Mouse (Mus musculus): ENCODE results near the gene Slc23a4. TPM values are rescaled to one million over a fixed set of nuclear protein-coding genes. Genes with fewer than 3 reads are reported as not detected.

The Slc23a4 gene
- polyA plus RNA-seq, 1 experiment from 2014 or later, result 0.41 TPM

DNA sequence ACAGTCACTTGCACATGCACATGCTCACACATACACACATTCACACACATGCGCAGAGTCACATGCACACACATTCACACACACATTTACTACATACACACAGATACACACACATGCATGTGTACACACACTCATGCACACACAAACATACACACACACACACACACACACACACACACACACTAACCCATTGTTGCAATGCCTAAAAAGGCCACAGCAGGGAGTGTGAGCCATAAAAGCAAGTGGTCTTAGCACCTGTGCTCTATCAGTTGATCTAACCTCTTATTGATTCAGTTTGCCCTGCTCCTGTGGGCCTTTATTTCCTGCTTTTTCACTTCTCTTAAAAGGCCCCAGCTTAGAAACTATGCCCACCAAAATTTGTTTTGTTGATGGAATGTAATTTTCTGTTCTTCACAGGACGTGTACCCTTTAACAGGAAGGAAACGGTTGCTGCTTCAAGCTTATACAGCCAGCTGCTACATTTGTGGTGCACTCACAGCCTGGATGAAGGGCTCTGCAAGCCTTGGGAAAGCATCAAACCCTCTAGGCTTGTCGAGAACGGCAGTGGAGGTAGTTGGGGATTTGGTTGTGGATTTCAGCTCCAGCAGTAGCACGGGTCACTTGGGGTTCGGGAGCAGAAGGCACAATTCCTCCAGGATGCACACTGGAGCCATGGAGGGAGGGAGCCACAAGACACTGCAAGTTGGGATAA is 36.1 kb downstream of the Slc23a4 start:
- Histone ChIP-seq H3K27me3 (ENCODE audit: insufficient read depth, poor library complexity, severe bottlenecking) (peaks cover 17% of the 10 kb centered on the region; the same call in 1 of the 2 replicates), H3K27ac (no peak overlapping the region), H3K9me3 (no peaks in the 10 kb centered on the region), H3K36me3 (no peaks in the 10 kb centered on the region), H3K4me1 (peaks cover 21% of the 10 kb centered on the region), H3K4me3 (no peak overlapping the region)
- no peak for DNase-seq (ENCODE audit: low spot score)
- WGBS, result 69% methylated on average over 7 of the region's 7 CpGs

DNA sequence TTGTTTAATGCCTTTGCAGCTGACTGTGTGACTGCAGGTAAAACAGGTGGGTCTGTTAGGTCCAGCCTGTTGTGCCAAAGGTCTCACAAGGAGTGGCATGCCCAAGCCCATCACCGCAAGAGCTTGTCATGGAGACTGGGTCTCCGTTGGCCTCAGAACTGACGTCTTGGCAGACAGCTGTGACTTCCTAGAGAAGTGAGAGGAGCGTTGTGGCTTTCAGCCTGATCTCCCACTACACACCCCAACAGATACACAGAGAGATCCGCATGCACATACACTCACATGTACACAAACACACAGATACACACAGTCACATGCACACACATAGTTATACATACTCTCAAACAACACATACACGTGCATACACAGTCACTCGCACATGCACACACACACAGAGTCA is 36.7 kb downstream of the Slc23a4 start:
- no peaks in the 10 kb centered on the region for H3K36me3 ChIP-seq
- WGBS, result 82% methylated on average over 7 of the region's 7 CpGs
- no peak for DNase-seq (ENCODE audit: low spot score)
- peaks cover 17% of the 10 kb centered on the region for H3K27me3 ChIP-seq (ENCODE audit: insufficient read depth, poor library complexity, severe bottlenecking)
- H3K27ac ChIP-seq, result no peak overlapping the region
- H3K9me3 ChIP-seq, result no peaks in the 10 kb centered on the region
- peaks cover 21% of the 10 kb centered on the region for H3K4me1 ChIP-seq
- no peak overlapping the region for H3K4me3 ChIP-seq

DNA sequence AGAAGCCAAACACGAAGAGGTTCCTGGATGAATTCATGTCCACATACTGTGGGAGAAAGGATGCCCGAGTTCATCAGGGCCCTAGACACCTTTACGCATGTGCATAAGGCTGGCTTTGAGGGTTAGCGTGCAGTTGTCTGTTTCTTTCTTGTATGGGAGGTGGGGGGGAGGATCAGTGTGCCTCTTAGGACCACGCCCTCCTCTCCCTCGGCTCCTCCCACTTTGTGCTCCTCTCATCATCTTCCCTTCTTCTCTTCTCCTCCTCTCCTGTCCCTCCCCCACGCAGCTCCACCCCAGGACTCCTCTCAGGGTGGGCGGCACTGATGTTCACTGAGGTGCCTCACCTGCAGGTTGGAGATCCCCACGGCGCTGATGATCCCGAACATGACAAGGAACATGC is 39.7 kb downstream of the Slc23a4 start:
- Histone ChIP-seq H3K9me3 (no peaks in the 10 kb centered on the region), H3K4me3 (peak overlapping the region; percentile 34; the same call in 1 of the 2 replicates), H3K36me3 (no peaks in the 10 kb centered on the region), H3K27ac (no peak overlapping the region), H3K4me1 (peaks cover 15% of the 10 kb centered on the region), H3K27me3 (ENCODE audit: insufficient read depth, poor library complexity, severe bottlenecking) (peaks cover 17% of the 10 kb centered on the region; the same call in 1 of the 2 replicates)
- DNase-seq (ENCODE audit: low spot score), result no peak
- WGBS, result 19% methylated on average over 11 of the region's 11 CpGs

DNA sequence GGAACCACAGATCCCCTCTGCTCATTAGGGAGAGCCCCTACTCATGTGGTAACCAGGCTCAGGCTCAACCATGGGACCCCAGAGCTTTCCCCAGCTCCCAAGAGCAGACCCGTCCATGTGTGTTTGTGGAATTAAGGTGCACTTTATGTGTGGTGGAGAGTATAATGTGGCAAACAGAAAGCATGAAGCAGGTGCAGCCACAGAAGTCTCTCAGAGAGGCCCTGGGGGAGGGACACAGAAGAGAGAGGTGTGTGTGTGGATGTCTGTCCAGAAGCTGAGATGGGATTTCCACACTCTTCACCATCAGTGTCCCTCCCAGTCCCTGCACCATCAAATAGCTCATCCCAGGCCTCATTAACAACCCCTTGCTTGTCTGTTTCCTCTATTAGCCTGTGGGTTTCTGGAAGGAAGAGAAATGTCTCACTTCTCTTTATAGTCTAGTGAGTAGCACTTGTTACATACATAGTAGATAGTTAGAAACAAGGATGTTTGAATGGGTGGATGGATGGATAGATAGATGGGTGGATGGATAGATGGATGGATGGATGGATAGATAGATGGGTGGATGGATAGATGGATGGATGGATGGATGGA is 41.6 kb downstream of the Slc23a4 start:
- no peaks in the 10 kb centered on the region for H3K36me3 ChIP-seq
- DNase-seq (ENCODE audit: low spot score), result no peak
- 85% methylated on average over 1 of the region's 1 CpGs for WGBS

DNA sequence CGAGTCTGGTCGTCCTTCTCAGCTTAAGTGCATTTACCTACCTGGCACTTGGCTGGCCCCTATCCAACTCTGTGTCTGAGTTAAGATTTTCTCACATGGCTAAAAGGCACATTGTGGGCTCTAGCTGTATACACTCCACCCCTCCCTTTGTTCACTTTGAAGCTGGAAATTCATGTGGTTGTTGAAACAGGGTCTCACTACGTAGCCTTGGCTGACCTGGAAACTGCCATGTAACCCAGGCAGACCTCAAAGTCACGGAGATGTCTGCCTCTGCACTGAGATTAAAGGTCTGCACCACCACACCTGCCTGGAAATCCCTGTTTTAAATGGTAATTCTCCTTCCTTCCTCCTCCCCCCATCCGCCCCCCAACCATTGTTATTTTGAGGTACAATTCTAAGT is 44.7 kb downstream of the Slc23a4 start:
- no peaks in the 10 kb centered on the region for H3K36me3 ChIP-seq
- H3K9me3 ChIP-seq, result no peaks in the 10 kb centered on the region
- no peak overlapping the region for H3K27ac ChIP-seq
- 72% methylated on average over 5 of the region's 5 CpGs for WGBS
- H3K27me3 ChIP-seq (ENCODE audit: insufficient read depth, poor library complexity, severe bottlenecking), result peaks cover 10% of the 10 kb centered on the region; the same call in 1 of the 2 replicates
- peaks cover 18% of the 10 kb centered on the region for H3K4me1 ChIP-seq
- H3K4me3 ChIP-seq, result no peak overlapping the region
- DNase-seq (ENCODE audit: low spot score), result no peak

More for the DNA sequence above, 41.6 kb downstream of the Slc23a4 start:
- peaks cover 15% of the 10 kb centered on the region for H3K4me1 ChIP-seq
- peaks cover 17% of the 10 kb centered on the region; the same call in 1 of the 2 replicates for H3K27me3 ChIP-seq (ENCODE audit: insufficient read depth, poor library complexity, severe bottlenecking)
- H3K4me3 ChIP-seq, result no peak overlapping the region
- H3K9me3 ChIP-seq, result no peaks in the 10 kb centered on the region
- no peak overlapping the region for H3K27ac ChIP-seq

DNA sequence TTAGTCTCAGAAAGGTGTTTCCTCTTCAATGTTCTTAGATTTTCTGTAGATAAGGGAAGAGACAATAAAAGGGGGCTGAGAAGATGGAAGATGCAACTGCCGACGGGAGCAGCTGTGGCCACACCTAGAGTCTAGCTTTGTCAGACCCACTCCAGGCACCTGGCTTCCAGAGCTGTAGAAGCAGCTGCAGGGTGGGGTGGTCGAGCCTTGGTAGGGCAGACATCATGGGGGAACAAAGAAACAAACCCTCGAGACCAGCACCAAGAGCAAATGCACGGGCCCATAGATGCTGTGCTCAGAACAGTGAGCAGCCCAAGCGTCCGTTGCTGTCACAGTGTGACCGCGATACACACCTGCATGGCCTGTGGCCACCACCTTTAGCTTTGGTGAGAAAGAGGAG is 45.8 kb downstream of the Slc23a4 start:
- WGBS, result 83% methylated on average over 9 of the region's 9 CpGs
- no peaks in the 10 kb centered on the region for H3K36me3 ChIP-seq
- no peak overlapping the region for H3K27ac ChIP-seq
- H3K27me3 ChIP-seq (ENCODE audit: insufficient read depth, poor library complexity, severe bottlenecking), result peaks cover 3% of the 10 kb centered on the region; the same call in 1 of the 2 replicates
- DNase-seq (ENCODE audit: low spot score), result no peak
- H3K9me3 ChIP-seq, result no peaks in the 10 kb centered on the region
- H3K4me1 ChIP-seq, result peaks cover 14% of the 10 kb centered on the region
- no peak overlapping the region for H3K4me3 ChIP-seq

DNA sequence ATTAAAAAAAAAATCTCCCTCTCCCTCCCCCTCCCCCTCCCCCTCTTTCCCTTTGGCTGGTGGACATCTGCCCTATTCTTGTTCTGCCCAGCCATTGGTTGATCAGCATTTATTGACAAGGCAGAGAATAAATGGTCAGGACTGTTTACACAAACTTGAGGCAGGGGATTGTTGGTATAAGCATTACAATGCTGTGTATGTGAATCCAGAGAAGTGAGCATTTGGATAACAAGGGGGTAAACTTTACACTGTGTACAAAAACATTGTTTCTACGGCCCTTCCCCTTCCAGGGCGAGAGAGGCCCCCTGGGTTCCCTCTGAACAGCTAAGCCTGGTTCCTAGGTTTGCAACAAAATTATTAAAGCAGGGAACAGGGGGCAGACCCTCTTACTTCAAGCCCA is 46.7 kb downstream of the Slc23a4 start:
- Histone ChIP-seq H3K27ac (no peak overlapping the region), H3K36me3 (no peaks in the 10 kb centered on the region), H3K27me3 (ENCODE audit: insufficient read depth, poor library complexity, severe bottlenecking) (peaks cover 3% of the 10 kb centered on the region; the same call in 1 of the 2 replicates), H3K9me3 (no peaks in the 10 kb centered on the region), H3K4me3 (no peak overlapping the region), H3K4me1 (peaks cover 14% of the 10 kb centered on the region)
- DNase-seq (ENCODE audit: low spot score), result no peak
- 80% methylated on average over 2 of the region's 2 CpGs for WGBS

DNA sequence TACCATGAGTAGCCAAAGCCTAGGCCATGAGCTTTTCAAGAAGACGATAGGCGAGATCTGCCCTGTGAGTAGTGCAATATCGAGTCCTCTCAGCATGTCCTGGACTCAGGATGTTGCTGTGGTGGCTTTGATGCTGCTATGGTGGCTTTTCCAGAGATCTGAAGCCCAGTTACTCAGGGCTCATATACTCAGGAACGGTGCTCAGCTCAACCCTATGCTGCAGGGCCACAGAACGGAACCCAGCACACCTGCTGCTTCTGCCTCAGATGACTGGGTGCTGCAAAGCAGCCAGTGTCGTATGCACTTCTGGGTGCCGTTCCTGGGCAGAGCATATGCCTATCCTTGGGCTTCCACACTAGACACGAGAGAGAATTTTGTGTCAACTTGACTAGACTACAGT is 48.8 kb downstream of the Slc23a4 start:
- H3K4me3 ChIP-seq, result no peak overlapping the region
- WGBS, result 83% methylated on average over 8 of the region's 8 CpGs
- H3K27me3 ChIP-seq (ENCODE audit: insufficient read depth, poor library complexity, severe bottlenecking), result no peaks in the 10 kb centered on the region
- H3K9me3 ChIP-seq, result no peaks in the 10 kb centered on the region
- no peak for DNase-seq (ENCODE audit: low spot score)
- peaks cover 11% of the 10 kb centered on the region; the same call in 1 of the 2 replicates for H3K4me1 ChIP-seq
- no peaks in the 10 kb centered on the region for H3K36me3 ChIP-seq
- H3K27ac ChIP-seq, result no peak overlapping the region

DNA sequence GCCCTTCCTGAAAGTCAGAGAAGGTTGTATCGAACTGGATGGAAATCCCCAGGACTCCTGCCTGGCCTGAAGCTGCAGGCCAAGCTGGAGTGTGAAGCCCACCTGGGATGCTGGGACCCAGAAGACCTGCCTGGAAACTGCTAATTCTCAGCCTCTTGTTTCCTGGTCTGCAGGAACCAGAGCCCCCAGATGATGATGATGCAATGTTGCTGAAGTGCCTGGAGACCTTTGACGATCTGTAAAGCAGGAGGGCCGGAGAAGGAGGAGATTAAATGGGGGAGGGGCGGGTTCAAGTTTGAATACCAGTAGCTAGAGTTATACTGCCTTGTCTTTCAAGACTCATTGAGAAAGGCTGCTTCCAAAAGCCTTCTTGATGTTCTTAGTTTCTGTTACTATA is 49.3 kb downstream of the Slc23a4 start:
- H3K27ac ChIP-seq, result no peak overlapping the region
- WGBS, result 24% methylated on average over 4 of the region's 4 CpGs
- peaks cover 4% of the 10 kb centered on the region; the same call in 1 of the 2 replicates for H3K27me3 ChIP-seq (ENCODE audit: insufficient read depth, poor library complexity, severe bottlenecking)
- H3K4me3 ChIP-seq, result no peak overlapping the region
- H3K9me3 ChIP-seq, result no peaks in the 10 kb centered on the region
- peaks cover 6% of the 10 kb centered on the region; the same call in 1 of the 2 replicates for H3K4me1 ChIP-seq
- DNase-seq (ENCODE audit: low spot score), result no peak
- no peaks in the 10 kb centered on the region for H3K36me3 ChIP-seq

DNA sequence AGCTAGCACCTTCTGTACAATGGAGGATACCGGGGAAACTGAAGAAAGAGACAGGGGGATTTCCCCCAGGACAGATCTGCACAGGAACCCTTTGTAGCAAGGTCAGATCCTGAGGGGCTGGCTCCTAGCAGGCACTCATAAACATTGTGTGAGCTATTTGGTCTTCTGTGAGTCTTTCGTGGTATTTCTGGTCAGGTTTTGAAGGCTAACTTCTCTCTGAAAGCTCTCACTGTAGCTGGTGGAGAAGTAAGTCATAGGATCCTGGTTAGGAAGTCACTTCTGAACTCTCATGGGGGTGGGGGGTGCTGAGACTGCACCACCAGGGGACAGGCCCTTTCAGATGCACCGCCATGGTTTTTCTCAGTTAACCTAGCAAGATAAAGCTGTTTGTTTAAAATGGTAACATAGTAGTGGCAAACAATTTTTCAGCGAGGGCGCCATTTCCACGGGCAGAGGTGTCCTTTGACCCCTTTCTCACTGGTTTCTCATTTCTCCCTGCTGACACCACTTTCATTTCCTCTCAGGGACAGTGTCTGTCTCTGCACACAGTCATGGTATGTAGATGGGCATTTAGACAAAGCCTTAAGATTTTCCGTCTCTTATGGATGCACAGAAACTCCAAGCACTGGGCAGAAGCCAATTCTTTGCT is 49.8 kb downstream of the Slc23a4 start:
- H3K4me1 ChIP-seq, result peaks cover 6% of the 10 kb centered on the region; the same call in 1 of the 2 replicates
- peaks cover 4% of the 10 kb centered on the region; the same call in 1 of the 2 replicates for H3K27me3 ChIP-seq (ENCODE audit: insufficient read depth, poor library complexity, severe bottlenecking)
- 64% methylated on average over 7 of the region's 7 CpGs for WGBS
- H3K9me3 ChIP-seq, result no peaks in the 10 kb centered on the region
- no peak overlapping the region for H3K27ac ChIP-seq
- no peaks in the 10 kb centered on the region for H3K36me3 ChIP-seq
- H3K4me3 ChIP-seq, result no peak overlapping the region
- DNase-seq (ENCODE audit: low spot score), result no peak

DNA sequence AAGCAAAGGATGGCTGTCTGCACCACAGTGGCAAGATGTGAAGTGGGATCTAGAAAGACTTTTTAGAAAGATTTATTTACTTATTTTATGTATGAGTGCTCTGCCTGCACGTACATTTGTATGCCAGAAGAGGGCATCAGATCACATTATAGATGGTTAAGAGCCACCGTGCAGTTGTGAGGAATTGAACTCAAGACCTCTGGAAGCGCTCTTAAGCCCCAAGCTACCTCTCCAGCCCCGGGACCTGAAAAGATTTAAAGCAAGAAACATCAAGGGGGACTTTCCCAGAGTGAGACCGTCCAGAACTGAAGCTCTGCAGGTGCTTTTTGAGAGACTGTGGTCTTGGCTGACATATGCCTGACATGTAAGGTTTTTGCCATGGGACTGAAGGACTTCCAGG is 51.5 kb downstream of the Slc23a4 start:
- 66% methylated on average over 5 of the region's 5 CpGs for WGBS
- H3K4me1 ChIP-seq, result peaks cover 6% of the 10 kb centered on the region; the same call in 1 of the 2 replicates
- peaks cover 4% of the 10 kb centered on the region; the same call in 1 of the 2 replicates for H3K27me3 ChIP-seq (ENCODE audit: insufficient read depth, poor library complexity, severe bottlenecking)
- H3K9me3 ChIP-seq, result no peaks in the 10 kb centered on the region
- no peak for DNase-seq (ENCODE audit: low spot score)
- H3K27ac ChIP-seq, result no peak overlapping the region
- no peaks in the 10 kb centered on the region for H3K36me3 ChIP-seq
- H3K4me3 ChIP-seq, result no peak overlapping the region

DNA sequence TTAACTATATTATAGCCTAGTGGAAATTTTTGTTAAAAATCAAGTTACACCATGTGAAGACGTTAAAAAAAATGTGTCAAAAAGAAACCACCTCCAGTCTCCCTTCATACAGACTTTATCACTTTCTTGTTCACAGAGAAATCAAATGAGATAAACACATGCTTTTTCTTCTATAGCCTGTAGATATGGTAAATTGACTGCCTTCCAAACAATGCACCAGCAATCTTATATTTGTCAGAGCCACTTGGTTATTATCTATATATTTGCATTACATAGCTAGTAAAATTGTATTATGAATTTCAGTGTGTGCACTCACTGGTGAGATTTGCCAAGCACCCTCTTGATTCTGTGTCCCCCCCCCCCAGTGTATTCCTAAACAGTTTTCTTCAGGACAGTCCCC is 55.6 kb downstream of the Slc23a4 start:
- Histone ChIP-seq H3K27me3 (ENCODE audit: insufficient read depth, poor library complexity, severe bottlenecking) (peaks cover 4% of the 10 kb centered on the region; the same call in 1 of the 2 replicates), H3K36me3 (no peaks in the 10 kb centered on the region), H3K9me3 (no peaks in the 10 kb centered on the region), H3K4me3 (no peak overlapping the region), H3K4me1 (no peaks in the 10 kb centered on the region), H3K27ac (no peak overlapping the region)
- 66% methylated on average over 1 of the region's 1 CpGs for WGBS
- DNase-seq (ENCODE audit: low spot score), result no peak

DNA sequence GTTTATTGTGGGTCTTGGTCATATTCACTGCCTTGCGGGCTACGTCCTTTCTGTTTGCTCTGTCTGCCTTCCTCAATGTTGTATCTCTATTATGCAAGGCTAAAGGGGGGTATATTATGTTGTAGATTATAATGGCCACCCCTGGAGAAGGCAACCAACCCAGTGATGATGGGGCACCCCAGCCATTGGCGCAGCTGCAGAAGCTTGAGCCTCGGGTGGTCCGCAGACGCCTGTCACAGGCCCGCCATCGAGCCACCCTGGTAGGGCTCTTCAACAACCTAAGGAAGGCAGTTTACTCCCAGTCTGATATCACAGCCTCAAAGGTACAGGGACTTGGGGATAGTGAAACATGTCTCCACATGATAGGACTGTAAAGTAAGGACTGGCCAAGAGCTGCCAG is 60.6 kb downstream of the Slc23a4 start:
- Histone ChIP-seq H3K27me3 (ENCODE audit: insufficient read depth, poor library complexity, severe bottlenecking) (no peaks in the 10 kb centered on the region), H3K27ac (no peak overlapping the region), H3K9me3 (no peaks in the 10 kb centered on the region), H3K36me3 (no peaks in the 10 kb centered on the region), H3K4me1 (no peaks in the 10 kb centered on the region), H3K4me3 (no peak overlapping the region)
- WGBS, result 88% methylated on average over 8 of the region's 8 CpGs
- DNase-seq (ENCODE audit: low spot score), result no peak

Data from heart, embryonic 10.5 days (tissue).